ENCODE assay signal across 11 mouse cellular contexts in the genomic region with DNA sequence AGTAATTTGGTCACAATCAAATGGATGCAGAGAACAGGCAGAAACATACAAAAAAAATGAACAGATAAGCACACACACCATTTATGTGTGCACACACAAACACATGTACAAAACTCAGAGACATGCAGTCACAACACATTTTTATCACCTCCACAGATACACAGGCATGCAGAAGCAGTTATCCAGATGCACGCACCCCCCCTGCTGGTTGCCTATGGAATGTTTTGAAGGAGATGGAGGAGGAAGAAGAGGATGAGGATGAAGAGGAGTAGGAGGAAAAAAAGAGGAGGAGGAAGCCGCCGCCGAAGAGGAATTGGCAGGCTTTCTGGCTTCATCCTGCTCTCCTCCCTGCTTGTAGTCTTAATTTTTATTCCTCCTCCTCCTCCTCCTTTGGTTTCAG. TPM values are rescaled to one million over a fixed set of nuclear protein-coding genes. Genes with fewer than 3 reads are reported as not detected.
DNase-seq lines count a peak whose midpoint lies in the region; ATAC-seq and TF ChIP-seq lines count a peak whose summit lies in the region.
"Had no signal": no experiment of that assay in that cellular context is flagged by ENCODE, and none has a peak within 500 bp of the region (broad histone marks: within the 10 kb centered on the region; RNA-seq: fewer than 3 reads in every experiment).

No protein-coding gene starts in this region.

- H3K4me1 ChIP-seq in lung, embryonic 14.5 days (ENCODE audit: insufficient read depth), result no peaks in the 10 kb centered on the region
- 0 out of 2 replicates have a peak, but pooled peaks cover 4% of the 10 kb centered on the region for H3K4me1 ChIP-seq in heart, embryonic 12.5 days (replicated peaks)
- H3K4me1 ChIP-seq: midbrain, embryonic 10.5 days had no signal

- no peaks in the 10 kb centered on the region for H3K36me3 ChIP-seq in lung, embryonic 14.5 days (ENCODE audit: insufficient read depth)
- H3K36me3 ChIP-seq in heart, embryonic 12.5 days, result no peaks in the 10 kb centered on the region
- H3K36me3 ChIP-seq: midbrain, embryonic 10.5 days had no signal

- no peak overlapping the region for H3K4me2 ChIP-seq in lung, embryonic 14.5 days
- H3K4me2 ChIP-seq in heart, embryonic 12.5 days, result no peak overlapping the region

- no peak for ATAC-seq in lung, embryonic 14.5 days (ENCODE audit: insufficient read depth)
- ATAC-seq in megakaryocyte progenitor cell, adult 5-6 weeks (replicated peaks; ENCODE audit: poor library complexity), result peak; percentile 61
- ATAC-seq in heart, embryonic 12.5 days (ENCODE audit: insufficient number of reproducible peaks, low FRiP score), result no peak

- no peak overlapping the region for H3K4me3 ChIP-seq in lung, embryonic 14.5 days (ENCODE audit: low read depth, low read length)
- no peak overlapping the region for H3K4me3 ChIP-seq in heart, embryonic 12.5 days
- H3K4me3 ChIP-seq: midbrain, embryonic 10.5 days had no signal

- no peak overlapping the region for H3K9ac ChIP-seq in lung, embryonic 14.5 days
- H3K9ac ChIP-seq in heart, embryonic 12.5 days, result no peak overlapping the region

- peak; percentile 52 for TF ChIP-seq CTCF in lung, embryonic 14.5 days (IDR thresholded peaks at IDR 0.05; ENCODE audit: low read depth)

- 56% methylated on average over 4 of the region's 4 CpGs for WGBS in lung, embryonic 14.5 days
- 52% methylated on average over 4 of the region's 4 CpGs for WGBS in heart, embryonic 12.5 days

- no peaks in the 10 kb centered on the region for H3K9me3 ChIP-seq in lung, embryonic 14.5 days (ENCODE audit: low read depth, low read length)
- H3K9me3 ChIP-seq in heart, embryonic 12.5 days (replicated peaks), result no peaks in the 10 kb centered on the region
- H3K9me3 ChIP-seq: midbrain, embryonic 10.5 days had no signal

- DNase-seq in embryo, embryonic 10.5 days (ENCODE audit: low spot score), result peak; percentile 13
- no peak for DNase-seq in embryo, embryonic 10 days (ENCODE audit: low spot score)
- peak; percentile 9 for DNase-seq in lung, embryonic 14.5 days
- no peak for DNase-seq in lung, adult 18-20 months
- peak; percentile 27 for DNase-seq in adrenal gland, postnatal 25 days
- no peak for DNase-seq in spleen, postnatal 4 days (ENCODE audit: low spot score in 2 of 2)

- H3K27ac ChIP-seq in lung, embryonic 14.5 days (ENCODE audit: low read depth), result no peak overlapping the region
- H3K27ac ChIP-seq in heart, embryonic 12.5 days (ENCODE audit: poor library complexity, severe bottlenecking), result no peak overlapping the region
- H3K27ac ChIP-seq: midbrain, embryonic 10.5 days had no signal

- H3K27me3 ChIP-seq in lung, embryonic 14.5 days (ENCODE audit: insufficient read depth, low read length), result no peaks in the 10 kb centered on the region
- no peaks in the 10 kb centered on the region for H3K27me3 ChIP-seq in heart, embryonic 12.5 days (replicated peaks)

RNA-seq across cellular contexts. Expression of a gene that starts 11.7 kb away (rescaled TPM):
- polyA plus RNA-seq in lung, embryonic 14.5 days (2014; fragmentation: Nextera tagmentation; extraction: Ambion mirVana), result 0.18 and 0.32 TPM in 2 replicates
- 0.18 TPM in 1 of 2 replicates, not detected in the other for total RNA-seq in adrenal gland, postnatal 25 days (2021)
- not detected in 2 replicates for total RNA-seq in megakaryocyte progenitor cell, adult 5-6 weeks (2015)
- not detected in 2 replicates for total RNA-seq in megakaryocyte progenitor cell, adult 5-6 weeks (2017)
- 0.14 and 0.19 TPM in 2 replicates for polyA plus RNA-seq in heart, embryonic 12.5 days (2016; fragmentation: Nextera tagmentation; extraction: Ambion mirVana)
- total RNA-seq: layer of hippocampus, adult 18-20 months had no signal

RNA-seq across cellular contexts. Expression of a gene that starts 14.7 kb away (rescaled TPM):
- 0.66 TPM in 1 of 2 replicates, not detected in the other for polyA plus RNA-seq in lung, embryonic 14.5 days (2014; fragmentation: Nextera tagmentation; extraction: Ambion mirVana)
- total RNA-seq in adrenal gland, postnatal 25 days (2021), result not detected in 2 replicates
- total RNA-seq in megakaryocyte progenitor cell, adult 5-6 weeks (2015), result not detected in 2 replicates
- not detected in 2 replicates for total RNA-seq in megakaryocyte progenitor cell, adult 5-6 weeks (2017)
- polyA plus RNA-seq in heart, embryonic 12.5 days (2016; fragmentation: Nextera tagmentation; extraction: Ambion mirVana), result 3.7 and 5.0 TPM in 2 replicates
- total RNA-seq: layer of hippocampus, adult 18-20 months had no signal
- polyA plus RNA-seq: embryonic facial prominence, embryonic 14.5 days had no signal

RNA-seq across cellular contexts. Expression of a gene that starts 29.6 kb away (rescaled TPM):
- polyA plus RNA-seq in lung, embryonic 14.5 days (2014; fragmentation: Nextera tagmentation; extraction: Ambion mirVana), result 29.7 and 31.0 TPM in 2 replicates
- 19.3 and 20.2 TPM in 2 replicates for total RNA-seq in adrenal gland, postnatal 25 days (2021)
- total RNA-seq in megakaryocyte progenitor cell, adult 5-6 weeks (2015), result 19.6 and 22.8 TPM in 2 replicates
- total RNA-seq in megakaryocyte progenitor cell, adult 5-6 weeks (2017), result 37.7 and 38.5 TPM in 2 replicates
- polyA plus RNA-seq in heart, embryonic 12.5 days (2016; fragmentation: Nextera tagmentation; extraction: Ambion mirVana), result 33.3 and 34.1 TPM in 2 replicates

RNA-seq across cellular contexts. Expression of a gene that starts 33.5 kb away (rescaled TPM):
- 11.1 and 11.9 TPM in 2 replicates for polyA plus RNA-seq in lung, embryonic 14.5 days (2014; fragmentation: Nextera tagmentation; extraction: Ambion mirVana)
- 23.1 and 33.7 TPM in 2 replicates for total RNA-seq in adrenal gland, postnatal 25 days (2021)
- total RNA-seq in megakaryocyte progenitor cell, adult 5-6 weeks (2015), result 22.6 and 25.4 TPM in 2 replicates
- 10.5 and 15.2 TPM in 2 replicates for total RNA-seq in megakaryocyte progenitor cell, adult 5-6 weeks (2017)
- polyA plus RNA-seq in heart, embryonic 12.5 days (2016; fragmentation: Nextera tagmentation; extraction: Ambion mirVana), result 6.7 and 7.3 TPM in 2 replicates

RNA-seq across cellular contexts. Expression of a gene that starts 40.2 kb away (rescaled TPM):
- 0.79 and 0.87 TPM in 2 replicates for polyA plus RNA-seq in lung, embryonic 14.5 days (2014; fragmentation: Nextera tagmentation; extraction: Ambion mirVana)
- total RNA-seq in adrenal gland, postnatal 25 days (2021), result 0.21 TPM in 1 of 2 replicates, not detected in the other
- total RNA-seq in megakaryocyte progenitor cell, adult 5-6 weeks (2015), result 21.5 and 30.3 TPM in 2 replicates
- 16.0 TPM in 2 replicates for total RNA-seq in megakaryocyte progenitor cell, adult 5-6 weeks (2017)
- not detected in 2 replicates for polyA plus RNA-seq in heart, embryonic 12.5 days (2016; fragmentation: Nextera tagmentation; extraction: Ambion mirVana)

Comparison
In these comparisons a context has a peak if more than half of its experiments do, and no peak if none do; other contexts are left out.
1. DNase-seq: peak in embryo, embryonic 10.5 days (single experiment), lung, embryonic 14.5 days (single experiment) and adrenal gland, postnatal 25 days (single experiment); none in embryo, embryonic 10 days (single experiment), lung, adult 18-20 months (0 of 2) and spleen, postnatal 4 days (0 of 2).